Mouse (Mus musculus): Measurements from ENCODE around the gene Vmn1r60. TPM values are rescaled to one million over a fixed set of nuclear protein-coding genes. Genes with fewer than 3 reads are reported as not detected.
"Not testable (repeated sequence)": the region's sequence is repeated elsewhere in the genome, so short reads cannot be mapped to it uniquely, and the experiment has no call there.

The Vmn1r60 gene
- total RNA-seq (2017) = not detected in 2 replicates

- not testable (repeated sequence) for ATAC-seq (replicated peaks in 1 of 2; ENCODE audit: insufficient read depth in 1 of 2, low FRiP score in 2 of 2, low TSS enrichment in 1 of 2, low read depth in 1 of 2, poor library complexity in 2 of 2, severe bottlenecking in 2 of 2)
These were observed at the start of gene Vmn1r60 for GRCm38 (mm10) chr7:5547217-5547616. TSS of gene Vmn1r60 (minus strand) at chr7:5547317.

GRCm38 (mm10) chr7:5540770-5541436, 6.2 kb downstream of the Vmn1r60 start:
- not testable (repeated sequence) for ATAC-seq (replicated peaks in 1 of 2; ENCODE audit: insufficient read depth in 1 of 2, low FRiP score in 2 of 2, low TSS enrichment in 1 of 2, low read depth in 1 of 2, poor library complexity in 2 of 2, severe bottlenecking in 2 of 2)

GRCm38 (mm10) chr7:5493856-5494255, 53.3 kb downstream of the Vmn1r60 start, which contains the start of gene Vmn2r28:
TSS of gene Vmn2r28 (minus strand) at chr7:5493956.
- ATAC-seq (replicated peaks in 1 of 2; ENCODE audit: insufficient read depth in 1 of 2, low FRiP score in 2 of 2, low TSS enrichment in 1 of 2, low read depth in 1 of 2, poor library complexity in 2 of 2, severe bottlenecking in 2 of 2) = not testable (repeated sequence)

Other genes with a start within 250 kb of the Vmn1r60 start
- gene Gm5065, start 196.8 kb downstream of the Vmn1r60 start, total RNA-seq (2017) = not detected in 2 replicates
- not detected in 2 replicates for gene Nlrp2, start 196.3 kb downstream of the Vmn1r60 start, total RNA-seq (2017)
- gene Vmn1r58, start 133.9 kb downstream of the Vmn1r60 start, total RNA-seq (2017) = not detected in 2 replicates
- gene Vmn1r59, start 90.5 kb downstream of the Vmn1r60 start, total RNA-seq (2017) = not detected in 2 replicates
- gene Vmn2r28, start 53.4 kb downstream of the Vmn1r60 start, total RNA-seq (2017) = not detected in 2 replicates
- not detected in 2 replicates for gene Vmn1r61, start 66.0 kb upstream of the Vmn1r60 start, total RNA-seq (2017)
- not detected in 2 replicates for gene Vmn1r62, start 126.3 kb upstream of the Vmn1r60 start, total RNA-seq (2017)

Data from hematopoietic stem cell, adult 5-6 weeks (primary cell).